Mouse (Mus musculus) MEL-GATA-1-ER (cell line): ENCODE measurements around the gene Sec16a.
A peak's percentile ranks its signal among the peaks of the same experiment; 100 is the strongest.

ENCODE experiments used
- DNase-seq: peaks from one replicate; pipeline ENCODE4 v3.0.0-alpha.2; 2012; ENCODE audit warnings: low read depth; ENCODE audit errors: extremely low read depth

Sec16a gene

GRCm38 (mm10) chr2:26444946-26445665 is at the start of gene Sec16a:
Gene Sec16a (minus strand): TSS chr2:26445216.
- DNase-seq, result peak; percentile 100

GRCm38 (mm10) chr2:26494396-26494795 is 49.4 kb upstream of the Sec16a start:
- no peak for DNase-seq

GRCm38 (mm10) chr2:26493021-26493781 is 48.2 kb upstream of the Sec16a start:
- peak; percentile 58 for DNase-seq

- DNase-seq, result no peak
Observed at GRCm38 (mm10) chr2:26490760-26491301, 45.8 kb upstream of the Sec16a start.

GRCm38 (mm10) chr2:26488535-26489135 is 43.6 kb upstream of the Sec16a start:
- DNase-seq, result no peak

GRCm38 (mm10) chr2:26487322-26488021 is 42.5 kb upstream of the Sec16a start:
- DNase-seq, result no peak

DNA sequence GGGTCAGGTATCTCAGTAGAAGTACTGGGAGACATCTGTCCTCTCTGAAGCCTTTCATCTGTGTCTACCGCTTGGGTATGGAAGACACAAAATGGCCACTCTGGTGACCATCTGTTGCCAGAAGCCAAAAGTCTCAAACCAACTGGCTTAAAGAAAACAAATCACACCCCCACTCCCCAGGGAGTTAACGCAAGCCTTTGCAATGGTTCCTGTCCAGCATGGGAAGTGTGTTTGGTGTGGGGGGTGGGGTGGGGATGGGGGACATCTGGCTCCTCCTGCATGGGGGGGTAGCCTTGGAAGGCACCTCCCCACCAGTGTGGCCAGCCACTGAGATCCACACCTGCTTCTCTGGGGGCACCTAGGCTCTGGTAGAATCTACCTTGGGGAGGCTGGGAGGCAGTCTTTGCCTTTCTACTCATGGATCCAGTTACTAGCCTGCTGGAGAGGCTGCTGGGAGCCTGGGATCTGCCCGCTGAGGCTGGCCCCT is 41.9 kb upstream of the Sec16a start:
- no peak for DNase-seq

DNA sequence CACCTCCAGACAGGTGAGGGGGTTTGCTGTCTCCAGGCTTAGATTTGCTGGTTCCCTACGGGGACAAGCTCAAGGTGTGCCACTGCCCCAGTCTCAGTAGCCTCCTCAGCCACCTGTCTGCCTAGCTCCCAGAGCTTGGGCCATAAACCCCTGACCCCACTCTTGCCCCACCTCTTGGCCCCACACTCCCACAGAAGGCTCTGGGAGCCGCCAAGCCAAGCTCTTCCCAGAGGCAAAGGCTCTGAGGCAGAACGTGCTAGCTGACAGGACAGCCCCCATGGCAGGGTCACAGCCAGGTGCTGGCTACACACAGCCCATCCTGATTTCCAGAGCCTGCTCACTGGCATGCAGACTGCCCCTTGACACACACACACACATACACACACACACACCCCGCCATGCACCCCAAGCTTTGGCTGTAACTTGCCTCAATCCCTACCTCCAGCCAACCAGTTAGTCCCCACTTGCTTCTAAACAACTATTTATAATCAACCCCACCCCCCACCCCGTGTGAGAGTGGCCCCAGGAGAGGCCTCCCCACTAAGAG is 41.3 kb upstream of the Sec16a start:
- no peak for DNase-seq

DNA sequence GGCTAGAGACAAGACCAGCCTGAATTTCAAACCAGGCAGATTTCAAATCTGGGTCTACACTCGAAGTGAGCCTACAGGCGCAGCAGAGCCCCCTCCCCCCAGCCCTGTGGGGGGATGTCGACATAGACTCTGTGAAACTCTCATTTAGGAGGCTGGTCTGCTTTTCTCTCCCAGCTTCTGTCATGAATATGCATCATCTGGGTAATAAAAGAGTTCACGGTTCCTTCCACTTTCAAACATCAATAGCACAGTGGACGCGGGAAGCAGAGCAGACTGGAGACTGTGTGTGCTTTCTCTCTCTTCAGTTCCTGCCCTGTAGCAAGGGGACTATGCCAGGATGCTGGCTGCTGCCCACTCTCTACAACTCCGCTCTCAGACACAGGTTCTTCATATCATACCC is 40.7 kb upstream of the Sec16a start:
- no peak for DNase-seq

GRCm38 (mm10) chr2:26485278-26485677 is 40.3 kb upstream of the Sec16a start:
- no peak for DNase-seq

DNA sequence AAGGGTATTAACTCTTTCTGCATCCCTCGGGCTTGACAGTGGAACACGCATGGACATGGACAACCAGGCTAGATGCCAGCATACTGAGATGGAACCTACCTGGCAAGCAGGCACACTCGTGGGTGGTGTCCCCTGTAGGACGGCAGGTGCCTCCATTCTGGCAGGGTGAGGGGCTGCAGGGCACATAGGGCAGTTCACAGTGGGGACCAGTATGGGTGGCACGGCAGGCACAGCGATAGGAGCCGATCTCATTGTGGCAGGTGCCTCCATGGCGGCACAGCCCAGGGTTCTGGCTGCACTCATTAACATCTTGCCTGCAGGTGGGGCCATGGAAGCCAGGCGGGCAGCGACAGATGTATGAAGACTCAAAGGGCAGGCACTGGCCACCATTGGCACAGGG is 39.2 kb upstream of the Sec16a start:
- no peak for DNase-seq

DNA sequence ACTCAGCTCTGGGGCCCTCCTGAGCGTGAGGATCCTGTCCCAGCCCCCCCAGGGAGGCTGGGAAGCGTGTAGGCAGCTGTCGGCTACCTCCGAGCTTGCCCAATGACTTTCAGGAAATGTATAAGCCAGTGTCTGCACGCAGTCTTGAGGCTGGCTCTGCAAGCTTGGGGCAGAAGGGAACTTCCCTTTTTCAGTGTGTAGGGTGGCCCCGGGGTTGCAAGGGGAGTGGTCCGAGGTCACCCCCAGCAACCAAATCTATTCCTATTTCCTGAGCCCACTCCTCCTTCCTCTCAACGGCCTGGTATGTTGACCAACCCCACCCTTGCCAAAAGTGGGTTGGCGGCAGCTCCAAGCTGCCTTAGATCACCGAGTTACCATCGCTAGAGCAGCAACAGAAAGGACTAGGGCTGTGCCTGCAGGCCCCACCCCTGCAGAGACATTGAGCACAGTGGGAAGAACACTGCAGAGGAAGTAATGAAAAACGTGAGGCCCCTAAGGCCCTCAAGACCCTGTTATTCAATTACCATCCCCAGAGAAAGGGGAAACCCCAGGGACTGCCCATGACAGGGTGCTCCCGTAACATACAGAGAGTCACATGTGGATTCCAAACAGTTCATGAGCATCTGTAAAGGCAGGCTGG is 38.3 kb upstream of the Sec16a start:
- peak; percentile 57 for DNase-seq

DNA sequence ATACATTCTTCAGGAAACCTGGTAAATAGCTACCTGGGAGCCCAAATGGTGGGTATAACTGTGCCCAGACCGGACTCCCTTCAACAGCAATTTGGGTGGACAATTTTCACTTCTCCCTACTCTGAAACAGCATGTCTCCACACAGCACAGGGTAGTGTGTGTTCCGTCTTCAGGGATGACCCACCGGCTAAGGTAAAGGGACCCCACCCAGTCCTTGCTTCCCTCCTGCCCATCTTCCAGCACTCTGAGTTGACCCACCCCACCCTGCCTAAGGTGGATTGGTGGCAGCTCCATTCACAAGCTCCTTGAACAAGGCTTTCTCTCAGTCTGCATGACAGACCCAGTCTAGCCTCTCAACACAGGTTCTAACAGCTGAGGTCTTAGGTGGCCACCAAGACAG is 37.8 kb upstream of the Sec16a start:
- DNase-seq, result no peak

DNA sequence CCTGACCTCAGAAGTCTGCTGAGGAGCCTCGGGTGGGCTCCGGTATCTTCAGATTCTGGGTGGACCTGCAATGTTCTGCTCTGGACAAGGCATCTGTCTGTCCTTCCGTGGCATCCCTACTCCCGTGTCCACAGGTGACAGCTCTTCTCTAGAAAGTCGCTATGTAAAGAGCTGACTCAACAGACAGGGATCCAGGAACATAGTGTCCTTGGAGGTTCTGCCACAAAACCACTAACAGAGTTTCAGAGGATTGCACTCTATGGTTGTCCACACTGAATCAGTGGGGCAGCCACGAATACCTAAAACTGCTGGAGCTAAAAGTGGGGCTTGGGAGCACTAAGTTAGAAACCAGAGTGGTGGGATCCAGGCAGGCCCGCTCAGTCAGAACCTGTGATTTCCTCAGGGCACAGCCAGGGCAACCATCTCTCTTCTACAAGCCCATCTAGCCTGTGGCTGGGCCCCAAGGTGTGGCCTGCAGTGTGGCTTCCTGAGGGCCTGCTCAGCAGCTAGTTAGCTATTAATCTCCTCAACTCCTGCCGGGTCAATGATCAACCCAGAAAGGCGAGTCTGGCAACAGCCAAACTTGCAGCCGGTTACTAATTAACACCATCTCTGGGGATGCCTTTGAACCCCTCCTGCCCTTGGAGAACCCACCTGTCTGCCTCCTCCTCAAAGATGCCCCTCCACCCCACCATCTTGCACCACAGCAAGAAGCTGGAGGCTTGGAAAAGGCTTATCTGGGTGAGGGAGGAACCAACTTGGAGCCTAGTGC is 36.9 kb upstream of the Sec16a start:
- no peak for DNase-seq

DNA sequence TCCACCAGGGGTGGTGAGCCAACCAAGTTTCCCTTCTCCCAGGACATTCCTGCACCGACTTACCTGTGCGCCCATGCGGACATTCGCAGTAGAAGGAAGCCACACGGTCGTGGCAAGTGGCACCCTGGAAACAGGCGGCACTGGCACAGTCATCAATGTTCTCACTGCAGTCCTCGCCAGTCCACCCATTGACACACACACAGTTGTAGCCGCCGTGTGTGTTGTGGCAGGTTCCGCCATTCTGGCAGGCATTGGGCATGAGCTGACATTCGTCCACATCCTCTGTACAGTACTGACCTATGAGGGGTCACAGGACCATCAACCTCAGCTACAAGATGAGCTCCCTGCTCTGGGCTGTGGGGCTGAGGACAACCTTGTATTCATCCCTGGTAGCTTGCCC is 35.9 kb upstream of the Sec16a start:
- DNase-seq, result no peak

DNA sequence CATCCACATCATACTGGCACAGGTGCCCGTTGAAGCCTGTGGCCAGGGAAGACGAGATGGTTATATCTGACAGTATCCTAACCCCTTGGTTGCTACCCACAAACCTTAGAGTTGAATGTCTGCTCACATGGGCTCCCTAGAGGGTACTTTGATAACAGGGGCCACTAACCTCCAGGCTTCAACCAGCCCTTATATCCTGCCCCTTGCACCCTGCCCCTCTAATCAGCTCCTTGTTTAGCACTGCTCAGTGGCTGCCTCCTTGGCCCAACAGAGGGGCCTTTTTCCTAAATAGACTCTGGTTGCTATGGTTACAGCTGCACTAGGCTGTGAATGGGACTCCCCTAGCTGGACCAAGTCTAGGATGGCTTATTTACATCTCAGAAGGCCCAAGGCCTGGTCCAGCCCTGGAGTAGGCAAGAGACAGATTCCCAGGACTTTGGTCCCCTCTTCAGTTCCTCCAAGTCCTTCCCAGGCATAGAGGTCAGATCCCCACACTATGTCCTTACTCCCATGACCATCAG is 33.7 kb upstream of the Sec16a start:
- no peak for DNase-seq

DNA sequence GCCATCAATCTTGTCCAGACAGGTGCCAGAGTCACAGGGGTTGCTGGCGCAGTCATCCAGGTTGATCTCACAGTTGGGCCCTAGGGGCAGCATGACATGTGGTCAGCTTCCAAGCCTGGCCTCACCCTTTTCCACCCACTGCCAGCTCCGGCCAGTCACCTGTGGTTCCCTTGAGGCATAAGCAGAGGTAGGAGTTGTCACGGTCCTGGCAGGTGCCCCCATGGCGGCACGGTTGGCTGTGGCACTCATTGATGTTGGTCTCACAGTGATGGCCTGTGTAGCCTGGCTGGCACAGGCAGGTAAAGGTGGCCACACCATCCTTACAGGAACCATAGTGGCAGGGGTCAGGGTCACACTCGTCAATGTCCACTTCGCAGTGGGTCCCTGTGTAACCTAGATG is 32.9 kb upstream of the Sec16a start:
- DNase-seq, result no peak

DNA sequence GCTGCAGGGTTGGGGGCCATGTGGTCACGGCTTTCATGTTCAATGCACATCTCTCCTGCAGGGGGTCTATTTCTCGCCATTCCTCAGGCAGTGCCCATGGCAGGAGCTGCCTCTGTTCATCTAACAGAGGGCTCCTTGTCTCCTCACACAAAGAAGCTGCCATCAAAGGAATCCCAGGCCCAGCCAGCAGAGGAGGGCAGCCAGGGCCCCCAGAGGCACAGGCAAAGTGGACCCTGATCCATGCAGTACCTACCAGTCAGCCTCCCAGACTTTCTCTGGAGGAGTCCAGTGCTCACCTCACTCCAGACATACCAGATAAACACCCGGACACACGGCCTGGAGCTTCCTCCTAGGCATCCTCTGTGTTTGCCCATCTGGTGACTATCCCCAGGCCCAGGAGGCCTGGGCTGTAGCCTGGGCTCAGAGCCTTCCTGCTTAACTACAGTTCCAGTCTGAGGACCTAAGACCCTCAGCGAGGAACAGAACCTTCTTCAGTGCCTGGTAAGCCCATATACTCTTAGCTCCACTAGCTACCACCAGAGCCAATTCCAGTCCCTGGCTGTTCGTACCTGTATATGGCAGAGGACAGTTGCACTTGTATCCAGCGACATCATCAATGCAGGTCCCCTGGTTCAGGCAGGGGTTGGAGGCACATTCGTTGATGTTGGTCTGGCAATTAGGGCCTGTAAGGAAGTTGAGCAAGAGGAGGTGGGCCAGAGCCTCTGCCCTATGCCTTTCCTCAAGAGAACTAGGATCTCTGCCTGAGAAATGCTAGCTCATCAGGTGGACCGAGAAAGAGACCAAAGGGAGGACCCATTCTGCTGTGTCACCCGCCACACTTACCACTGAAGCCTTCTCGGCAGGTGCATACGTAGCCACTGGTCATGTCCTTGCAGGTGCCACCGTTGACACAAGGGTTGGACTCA is 30.8 kb upstream of the Sec16a start:
- DNase-seq, result no peak
